Mouse (Mus musculus): ENCODE results near the gene Ids. TPM values are rescaled to one million over a fixed set of nuclear protein-coding genes. Genes with fewer than 3 reads are reported as not detected.

Ids gene
- polyA plus RNA-seq, 1 experiment: 37.6 TPM

- no peak for TF ChIP-seq POLR2A (IDR thresholded peaks at IDR 0.05; ENCODE audit: low read depth, low read length)
- peak; percentile 40; the same call in 1 of the 2 replicates for TF ChIP-seq CTCF (IDR thresholded peaks at IDR 0.05; ENCODE audit: borderline replicate concordance, insufficient read depth, low read length)
- Histone ChIP-seq H3K4me1 (ENCODE audit: control insufficient read depth, insufficient read depth, low read length) (no peaks in the 10 kb centered on the region), H3K4me3 (ENCODE audit: insufficient read depth, low read length) (no peak overlapping the region), H3K27ac (ENCODE audit: insufficient read depth, low read length) (no peak overlapping the region)
Measured at GRCm38 (mm10) chrX:70330202-70330843, 34.6 kb downstream of the Ids start.

GRCm38 (mm10) chrX:70328530-70329143 is 36.2 kb downstream of the Ids start:
- Histone ChIP-seq H3K27ac (ENCODE audit: insufficient read depth, low read length) (no peak overlapping the region), H3K4me3 (ENCODE audit: insufficient read depth, low read length) (no peak overlapping the region), H3K4me1 (ENCODE audit: control insufficient read depth, insufficient read depth, low read length) (no peaks in the 10 kb centered on the region)
- TF ChIP-seq CTCF (IDR thresholded peaks at IDR 0.05; ENCODE audit: borderline replicate concordance, insufficient read depth, low read length): no peak
- TF ChIP-seq POLR2A (IDR thresholded peaks at IDR 0.05; ENCODE audit: low read depth, low read length): no peak

DNA sequence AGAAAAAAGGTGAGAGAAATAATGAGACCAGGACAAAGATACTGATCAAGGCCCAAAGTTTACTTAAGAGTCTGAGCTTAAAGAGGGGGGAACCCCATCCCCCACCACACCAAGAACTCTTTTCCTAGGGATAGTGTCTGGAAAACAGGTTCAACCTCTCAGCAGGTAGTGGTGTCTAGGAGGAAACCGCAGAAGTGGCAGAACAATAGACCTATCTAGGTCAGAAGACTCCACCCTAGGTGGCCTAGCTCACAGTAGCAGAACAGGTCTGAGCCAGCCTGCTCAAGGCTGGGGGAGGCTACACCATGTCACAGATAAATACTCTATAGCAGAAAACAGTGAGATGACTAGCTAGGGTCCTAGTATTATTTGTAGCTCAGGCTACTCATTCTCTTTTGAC is 37.2 kb downstream of the Ids start:
- Histone ChIP-seq H3K4me1 (ENCODE audit: control insufficient read depth, insufficient read depth, low read length) (no peaks in the 10 kb centered on the region), H3K27ac (ENCODE audit: insufficient read depth, low read length) (no peak overlapping the region), H3K4me3 (ENCODE audit: insufficient read depth, low read length) (no peak overlapping the region)
- TF ChIP-seq CTCF (IDR thresholded peaks at IDR 0.05; ENCODE audit: borderline replicate concordance, insufficient read depth, low read length) (no peak), POLR2A (IDR thresholded peaks at IDR 0.05; ENCODE audit: low read depth, low read length) (no peak)

GRCm38 (mm10) chrX:70319254-70319653 is 45.6 kb downstream of the Ids start:
- Histone ChIP-seq H3K4me3 (ENCODE audit: insufficient read depth, low read length) (no peak overlapping the region), H3K4me1 (ENCODE audit: control insufficient read depth, insufficient read depth, low read length) (no peaks in the 10 kb centered on the region), H3K27ac (ENCODE audit: insufficient read depth, low read length) (no peak overlapping the region)
- no peak for TF ChIP-seq POLR2A (IDR thresholded peaks at IDR 0.05; ENCODE audit: low read depth, low read length)
- TF ChIP-seq CTCF (IDR thresholded peaks at IDR 0.05; ENCODE audit: borderline replicate concordance, insufficient read depth, low read length): no peak

DNA sequence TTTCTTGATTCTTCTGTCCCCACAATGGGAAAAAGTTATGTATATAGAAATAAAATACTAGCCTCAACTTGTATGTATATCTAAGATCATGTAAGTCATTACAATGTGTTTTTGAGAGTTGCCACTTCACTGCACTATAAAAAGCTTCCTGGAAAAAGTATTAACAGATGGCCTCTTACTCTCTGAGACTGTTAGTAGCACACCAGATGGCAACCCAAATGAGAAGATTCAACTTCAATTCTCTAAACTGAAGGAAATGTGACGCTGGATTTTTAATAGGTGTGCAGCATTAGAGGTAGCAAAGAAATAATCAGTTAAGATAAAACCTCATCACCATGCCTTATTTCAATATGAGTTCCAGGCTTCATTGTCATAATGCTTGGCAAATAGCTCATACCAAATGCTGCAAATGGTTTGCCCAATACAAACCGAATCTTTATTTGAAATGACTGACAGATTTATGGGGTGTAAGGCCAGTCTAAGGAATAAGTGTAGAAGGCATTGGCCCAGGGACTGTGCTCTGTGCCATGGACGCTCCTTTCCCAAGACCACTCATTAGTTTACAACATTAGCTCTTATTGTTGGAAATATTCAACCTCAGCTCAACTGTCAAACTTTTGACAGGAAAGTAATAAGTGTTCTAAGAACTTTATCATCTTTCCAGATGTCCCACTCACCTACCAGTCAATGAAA is 49.8 kb downstream of the Ids start:
- no peak overlapping the region for H3K4me3 ChIP-seq (ENCODE audit: insufficient read depth, low read length)
- TF ChIP-seq POLR2A (IDR thresholded peaks at IDR 0.05; ENCODE audit: low read depth, low read length): no peak
- TF ChIP-seq CTCF (IDR thresholded peaks at IDR 0.05; ENCODE audit: borderline replicate concordance, insufficient read depth, low read length): no peak
- H3K27ac ChIP-seq (ENCODE audit: insufficient read depth, low read length): no peak overlapping the region
- no peaks in the 10 kb centered on the region for H3K4me1 ChIP-seq (ENCODE audit: control insufficient read depth, insufficient read depth, low read length)

Other genes starting within 250 kb of the Ids start
- gene 1110012L19Rik, start 20.8 kb upstream of the Ids start, polyA plus RNA-seq (2011; ENCODE audit: insufficient read length, low read depth, missing spikeins): 25.0 and 30.1 TPM in 2 replicates
- 43.0 and 44.6 TPM in 2 replicates for gene Tmem185a, start 112.1 kb upstream of the Ids start, polyA plus RNA-seq (2011; ENCODE audit: insufficient read length, low read depth, missing spikeins)